Mouse (Mus musculus): ENCODE data around the gene Nceh1.

DNA sequence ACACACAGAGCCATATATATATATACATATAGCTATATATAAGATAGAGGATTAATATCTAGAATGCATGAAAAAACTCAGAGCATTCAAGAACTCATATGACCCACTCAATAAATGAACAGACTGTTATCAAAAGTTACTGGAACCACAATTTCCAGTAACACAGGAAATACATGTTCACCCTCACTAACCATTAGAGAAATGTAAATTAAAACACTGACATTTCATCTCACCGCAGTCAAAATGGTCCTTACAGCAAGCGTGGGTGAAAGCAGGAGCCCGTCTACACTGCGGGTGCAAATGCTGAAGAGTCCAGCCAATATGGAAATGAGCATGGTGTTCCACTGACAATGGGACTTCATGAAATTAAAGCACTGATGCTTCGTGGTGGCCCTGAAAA, 147.9 kb downstream of the Nceh1 start:
- TF ChIP-seq POLR2A (IDR thresholded peaks at IDR 0.05; ENCODE audit: control insufficient read depth, low read depth, low read length) (no peak), CTCF (IDR thresholded peaks at IDR 0.05; ENCODE audit: control insufficient read depth, insufficient read depth, insufficient replicate concordance, low read depth, low read length) (no peak)

All from testis, adult 2 months (tissue).